Mouse (Mus musculus): ENCODE results near the gene Capg.
"Not testable (repeated sequence)": the region's sequence is repeated elsewhere in the genome, so short reads cannot be mapped to it uniquely, and the experiment has no call there.

The Capg gene

DNA sequence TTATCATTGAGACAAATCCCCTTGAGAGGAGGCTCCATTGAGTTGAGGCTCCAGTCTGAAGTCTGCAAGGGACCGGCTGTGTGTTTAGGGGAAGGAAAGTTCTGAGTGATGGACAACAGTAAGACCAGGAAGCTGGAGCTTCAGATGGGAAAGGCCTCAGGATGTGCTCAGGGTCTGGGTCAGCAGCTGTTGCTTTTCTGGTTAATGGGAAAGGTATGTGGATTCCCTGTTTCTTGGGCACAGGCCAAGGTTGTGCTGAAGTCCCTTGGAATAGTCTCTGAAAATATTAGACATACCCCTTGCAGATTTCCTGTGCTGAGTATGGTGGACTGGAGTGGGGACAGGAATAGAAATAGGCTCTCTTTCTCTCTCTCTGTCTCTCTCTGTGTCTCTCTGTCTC lies 10.6 kb upstream of the Capg start:
- not testable (repeated sequence) for DNase-seq

DNA sequence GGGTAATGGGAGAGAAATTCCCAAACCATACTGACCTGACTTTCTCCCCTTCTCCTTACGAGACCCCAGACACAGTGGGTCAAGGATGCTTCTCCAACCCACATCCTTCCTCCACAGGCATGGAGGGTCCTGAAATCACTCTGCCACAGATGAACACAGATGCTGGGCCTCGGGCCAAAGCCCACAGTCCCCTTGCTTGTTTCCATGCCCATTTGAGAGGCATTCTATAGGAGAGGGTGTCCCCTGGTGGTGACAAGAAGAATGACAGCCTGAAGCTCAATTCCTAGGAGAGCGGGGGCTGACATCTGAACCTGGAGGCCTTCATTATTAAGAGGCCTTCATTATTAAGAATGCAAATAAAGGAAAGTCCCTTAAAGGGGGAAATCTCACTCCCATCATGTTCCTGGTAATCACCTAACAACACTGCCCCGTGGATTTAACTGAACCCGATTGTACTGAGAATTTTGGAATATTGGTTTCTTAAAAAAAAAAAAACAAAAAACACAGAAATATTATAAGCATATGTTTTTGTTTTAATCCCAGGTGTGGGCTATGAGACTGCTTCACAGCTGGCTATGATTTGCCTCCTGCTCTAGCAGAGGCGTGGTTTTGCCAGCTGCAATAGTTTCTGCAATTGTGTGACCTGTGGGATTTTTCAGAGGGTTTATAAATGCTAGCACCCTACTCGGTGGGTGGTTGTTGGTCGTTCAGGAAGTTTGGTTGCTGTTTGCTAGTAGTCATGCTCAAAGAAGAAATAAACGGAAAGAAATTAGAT lies 10.0 kb upstream of the Capg start:
- peak; percentile 44 to 51 for DNase-seq

DNA sequence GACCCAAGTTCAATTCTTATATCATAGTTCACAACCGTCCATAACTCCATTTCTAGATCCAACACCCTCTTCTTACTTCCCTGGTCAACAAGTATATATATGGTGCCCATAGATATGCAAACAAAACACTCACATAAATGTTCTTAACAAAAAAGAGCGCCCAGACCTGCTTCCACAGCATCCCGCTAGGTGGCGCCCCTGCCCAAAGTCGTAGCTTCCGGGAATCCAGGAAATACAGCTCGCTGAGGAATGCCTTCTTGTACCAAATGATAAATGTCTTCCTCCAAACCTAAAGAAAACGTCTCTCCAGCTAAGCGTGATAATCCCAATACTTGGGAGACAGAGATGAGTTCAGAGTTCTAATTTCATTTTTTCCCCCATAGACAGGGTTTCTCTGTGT lies 9.0 kb upstream of the Capg start:
- peak; percentile 85 to 87 for DNase-seq

DNA sequence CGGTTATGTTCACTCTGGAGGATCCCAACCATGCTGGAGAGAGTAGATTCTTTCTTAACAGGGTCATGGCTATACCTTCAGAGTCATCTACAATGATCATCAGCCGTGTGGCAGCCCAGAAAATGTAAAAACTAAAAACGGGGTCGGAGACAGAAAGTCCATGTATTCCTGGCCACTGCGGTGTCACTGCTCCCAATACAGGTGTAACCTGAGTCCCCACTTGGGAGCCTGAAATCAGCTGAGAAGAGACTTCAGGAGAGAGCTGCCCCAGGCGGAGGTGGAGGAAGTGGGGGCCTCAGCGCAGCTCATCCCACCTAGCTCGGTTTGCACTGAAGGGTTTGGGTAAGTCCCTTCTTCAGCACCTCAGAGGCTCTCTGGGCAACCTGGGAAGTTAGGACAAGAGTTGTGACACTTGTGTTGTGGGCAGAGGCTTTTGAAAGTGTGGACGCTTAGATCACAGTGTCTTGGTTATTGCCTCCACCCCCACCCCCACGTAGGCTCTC lies 6.1 kb upstream of the Capg start:
- no peak for DNase-seq

DNA sequence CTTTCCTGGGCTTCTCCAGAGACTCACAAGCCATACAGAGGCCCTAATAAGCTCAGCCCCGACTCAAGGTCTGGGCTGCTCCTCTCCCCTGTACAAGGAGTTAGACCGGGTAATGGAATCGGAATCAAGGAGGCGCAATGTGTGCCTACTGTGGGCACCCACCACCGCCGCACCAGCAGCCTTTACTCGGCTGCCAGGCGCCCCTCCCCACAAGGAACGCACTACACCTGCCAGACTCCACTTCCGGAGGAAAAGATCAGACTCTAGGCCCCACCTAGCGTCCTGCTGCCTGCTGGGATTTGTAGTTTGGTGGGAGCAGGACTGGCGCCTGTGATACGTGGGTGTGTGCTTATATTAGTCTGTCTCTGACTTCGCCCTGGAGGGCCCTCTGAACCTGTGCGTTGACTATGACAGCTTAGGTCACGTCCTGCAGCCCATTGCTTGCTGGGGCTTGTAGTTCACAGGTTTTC lies 5.6 kb upstream of the Capg start:
- peak; percentile 83 to 90 for DNase-seq

DNA sequence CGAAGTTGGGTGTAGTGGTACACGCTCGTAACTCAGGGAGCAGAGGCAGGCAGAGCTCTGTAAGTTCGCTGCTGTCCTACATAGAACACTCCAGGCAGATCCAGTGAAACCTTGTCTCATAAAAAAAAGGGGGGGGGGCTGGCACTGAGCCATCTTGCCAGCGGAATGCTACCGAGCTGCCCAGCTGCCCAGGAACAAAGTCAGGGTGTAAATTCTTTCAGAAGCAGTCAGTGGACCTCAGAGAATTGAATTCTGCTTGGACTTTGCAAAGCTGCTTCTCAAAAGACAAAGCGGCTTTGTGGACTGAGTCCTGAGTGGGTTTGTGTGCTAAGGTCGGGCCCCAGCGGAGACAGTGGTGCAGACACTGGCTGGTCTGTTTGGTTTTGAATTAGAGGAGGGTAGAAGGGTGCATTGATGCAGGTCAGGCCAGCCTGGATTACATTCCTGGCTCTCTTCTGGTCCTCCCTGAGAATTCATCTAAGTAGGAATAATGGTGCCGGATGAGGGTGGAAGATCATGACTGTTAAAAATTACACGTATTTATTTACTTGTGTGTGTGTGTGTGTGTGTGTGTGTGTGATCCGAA lies 833 bp upstream of the Capg start:
- no peak for DNase-seq

DNA sequence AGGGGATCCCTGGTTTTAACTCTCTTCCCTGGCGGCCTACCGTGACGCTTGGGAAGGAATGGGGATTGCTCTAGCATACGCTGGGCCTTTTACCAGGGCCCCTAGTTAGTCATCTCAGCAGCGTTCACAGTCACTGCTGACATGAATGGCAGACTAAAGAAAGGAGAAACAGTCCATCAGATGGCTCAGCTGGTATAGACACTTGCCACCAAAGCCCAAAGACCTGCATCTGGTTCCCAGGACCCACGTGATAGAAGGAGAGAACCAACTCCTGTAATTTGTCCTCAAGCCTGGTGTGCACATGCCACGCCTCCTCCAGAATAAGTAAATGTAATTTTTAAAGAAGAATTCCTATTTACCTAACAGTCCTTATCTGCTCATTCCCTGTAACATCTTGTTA lies 1.2 kb downstream of the Capg start:
- DNase-seq = no peak

DNA sequence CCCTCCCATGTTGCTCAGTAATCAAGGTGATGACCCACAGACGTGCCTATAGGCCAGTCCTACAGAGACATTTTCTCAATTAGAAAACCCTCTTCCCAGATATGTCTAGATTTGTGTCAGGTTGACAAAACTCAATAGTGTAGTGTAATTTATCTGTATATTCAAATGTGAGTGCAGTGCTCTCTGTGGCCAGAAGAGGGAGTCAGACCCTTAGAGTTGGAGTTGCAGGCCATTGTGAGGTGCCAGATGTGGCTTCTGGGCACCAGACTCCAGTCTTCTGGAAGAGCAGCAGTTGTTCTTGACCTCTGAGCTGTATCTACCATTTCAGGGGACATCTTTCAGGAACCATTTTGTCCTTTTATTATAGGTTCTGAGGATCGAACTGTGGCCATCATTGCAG lies 2.9 kb downstream of the Capg start:
- DNase-seq = no peak

DNA sequence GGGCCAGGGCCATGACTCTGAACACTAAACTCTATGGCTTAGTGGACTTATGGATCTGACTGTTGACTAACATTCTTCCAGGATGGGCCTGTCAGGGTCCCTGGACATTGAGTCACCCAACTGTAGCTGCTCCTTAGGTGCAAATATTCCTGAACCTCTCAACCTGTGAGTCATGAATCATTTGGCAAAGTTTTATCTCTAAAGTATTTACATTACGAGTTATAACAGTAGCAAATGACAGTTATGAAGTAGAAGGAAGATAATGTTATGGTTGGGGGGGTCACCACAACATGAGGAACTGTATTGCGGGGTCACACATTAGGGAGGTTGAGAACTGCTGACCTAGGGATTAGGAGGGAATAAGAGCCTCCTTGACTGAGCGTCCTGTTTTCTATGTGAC lies 3.7 kb downstream of the Capg start:
- DNase-seq = no peak

DNA sequence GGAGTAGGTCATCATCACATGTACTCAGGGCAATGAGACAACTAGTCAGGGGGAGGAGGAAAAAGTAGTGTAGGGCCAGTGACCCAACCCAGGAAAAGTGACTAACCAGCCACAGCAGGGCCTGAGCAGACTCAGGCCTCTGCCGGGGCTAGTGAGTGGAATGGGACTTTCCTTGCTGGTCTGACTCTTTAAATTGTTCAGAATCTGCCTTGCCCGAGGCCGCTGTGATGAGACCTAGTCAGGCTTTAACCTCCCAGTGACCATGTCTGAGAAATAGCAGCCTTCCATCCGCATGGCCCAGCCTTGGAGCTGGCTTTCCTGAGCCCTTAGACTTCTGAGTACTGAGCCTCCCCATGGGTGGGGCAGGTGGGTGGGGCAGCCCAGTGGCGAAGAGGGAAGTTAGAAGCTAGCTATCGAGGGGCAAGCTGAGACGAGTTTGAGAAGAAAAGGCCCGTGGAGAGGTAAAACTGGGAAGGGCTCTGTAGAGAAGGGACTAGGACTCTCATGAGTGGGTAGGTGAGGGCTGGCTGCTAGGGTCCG lies 4.9 kb downstream of the Capg start:
- DNase-seq = peak; percentile 31 to 45

DNA sequence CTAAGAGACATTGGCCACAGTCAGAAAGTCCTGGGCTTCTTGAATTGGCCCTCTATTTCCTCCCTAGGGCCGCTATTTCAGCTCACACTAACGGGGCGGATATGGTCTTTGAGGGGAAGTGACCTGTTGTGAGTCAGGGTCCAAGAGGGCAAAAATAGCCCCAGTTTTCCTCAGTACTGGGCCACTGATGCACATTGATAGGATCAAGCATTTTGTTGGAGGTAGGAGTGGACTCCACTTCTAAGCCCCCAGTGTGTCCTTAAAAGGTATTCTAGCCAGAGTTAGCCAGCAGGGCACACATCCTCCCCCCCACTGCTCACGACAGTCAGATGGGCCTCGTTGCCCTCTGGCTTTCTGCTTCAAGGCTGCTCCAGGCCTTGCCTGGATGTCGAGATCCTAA lies 5.8 kb downstream of the Capg start:
- no peak for DNase-seq

DNA sequence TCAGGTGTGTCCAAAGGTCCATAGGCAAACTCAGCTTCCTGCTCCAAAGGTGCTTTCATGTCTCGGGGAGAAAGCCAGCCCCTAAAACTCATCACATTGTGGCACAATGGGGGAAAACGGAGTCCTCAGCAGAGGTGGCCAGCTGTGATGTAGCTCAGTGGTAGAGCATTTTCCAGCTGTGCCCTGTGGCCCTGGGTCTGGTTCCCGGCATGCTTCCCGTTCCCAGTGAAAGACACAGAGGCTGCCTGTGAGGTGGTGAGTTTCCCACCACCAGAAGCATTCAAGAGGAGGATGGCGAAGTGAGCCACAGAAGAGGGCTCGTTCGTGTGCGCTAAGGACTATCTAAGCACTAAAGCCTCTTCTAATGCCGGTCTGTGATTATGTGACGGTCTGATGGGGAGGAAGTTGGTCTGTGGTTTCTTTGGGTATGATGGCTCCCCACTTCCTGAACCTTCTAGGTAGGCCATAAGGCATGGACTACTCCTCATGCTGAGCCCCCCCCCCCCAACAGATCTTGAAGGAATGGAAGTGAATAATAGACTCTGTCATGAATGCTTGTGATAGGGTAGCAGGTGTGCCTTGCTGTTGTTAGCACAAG lies 6.4 kb downstream of the Capg start:
- DNase-seq = no peak

DNA sequence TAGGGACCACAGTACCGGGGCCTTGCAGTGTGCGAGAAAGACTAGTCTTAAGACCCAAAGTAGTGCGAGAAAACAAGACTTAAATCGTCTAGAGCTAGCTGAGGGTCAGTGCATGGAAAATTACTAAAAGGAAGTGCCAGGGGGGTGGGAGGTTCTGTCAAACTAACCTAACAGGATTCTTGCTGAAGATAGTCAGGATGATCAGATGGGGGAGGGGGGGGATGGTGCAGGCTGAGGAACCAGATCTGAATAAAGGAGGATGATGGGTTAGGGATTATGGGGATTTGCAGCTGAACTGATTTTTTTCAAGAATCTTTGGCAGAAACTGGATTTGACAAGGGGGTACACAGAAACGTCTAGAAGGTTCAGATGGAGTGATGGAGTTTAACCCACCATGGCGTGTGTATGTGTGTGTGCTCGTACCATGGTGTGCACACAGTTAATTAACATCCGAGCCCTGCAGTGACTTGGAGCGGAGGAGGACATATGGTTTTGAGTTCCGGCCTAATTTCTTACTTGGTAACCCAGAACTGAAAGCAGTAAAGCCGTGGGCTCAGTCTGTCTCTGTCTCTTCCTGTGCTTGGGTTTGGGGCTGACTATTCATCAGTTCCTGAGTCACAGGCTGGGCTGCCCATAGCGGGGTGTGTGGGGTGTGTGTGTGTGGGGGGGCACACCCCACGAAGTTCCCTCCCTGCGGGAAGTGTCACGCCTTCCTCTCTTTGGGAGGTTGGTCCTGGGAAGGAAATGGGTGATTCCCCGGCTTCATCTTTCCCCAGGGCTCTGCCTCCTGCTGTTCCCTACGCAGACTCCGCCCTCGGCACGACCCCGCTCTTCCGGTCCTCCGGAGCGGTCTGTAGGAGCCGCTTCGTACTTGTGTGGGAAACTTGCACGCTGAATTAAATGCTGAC lies 8.2 kb downstream of the Capg start:
- DNase-seq = peak; percentile 59 to 66

DNA sequence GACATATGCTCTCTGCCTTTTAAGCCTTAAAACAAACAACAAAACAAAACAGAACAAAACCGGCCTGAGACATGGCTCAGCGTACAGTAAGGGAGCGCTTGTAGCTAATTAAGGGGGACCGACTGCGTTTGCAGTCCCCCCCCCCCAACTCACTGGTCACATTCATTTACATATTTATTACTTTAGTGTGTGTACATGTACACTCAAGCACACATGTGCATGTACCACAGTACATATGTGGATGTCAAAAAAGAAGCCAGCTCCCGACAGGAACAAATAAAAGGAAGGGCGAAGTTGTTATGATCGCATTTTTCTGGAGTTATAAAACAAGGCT lies 8.9 kb downstream of the Capg start:
- no peak for DNase-seq

DNA sequence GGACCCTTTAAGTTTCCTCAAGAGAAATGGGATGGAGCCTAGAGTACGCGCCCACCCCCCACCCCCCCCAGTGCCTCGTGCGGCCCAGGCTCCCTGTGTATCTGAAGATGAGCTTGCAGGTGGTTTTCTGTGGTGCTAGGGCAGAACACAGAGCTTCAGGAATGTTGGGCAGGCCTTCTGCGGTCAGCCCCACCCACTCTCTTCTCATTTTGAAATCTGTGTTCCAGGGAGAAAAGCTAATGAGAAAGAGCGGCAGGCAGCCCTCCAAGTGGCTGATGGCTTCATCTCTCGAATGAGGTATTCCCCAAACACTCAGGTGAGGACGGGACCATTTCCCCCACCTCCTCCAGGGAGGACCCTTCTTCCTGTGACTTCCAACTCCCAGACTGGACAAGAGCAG lies 16.6 kb downstream of the Capg start:
- no peak for DNase-seq

DNA sequence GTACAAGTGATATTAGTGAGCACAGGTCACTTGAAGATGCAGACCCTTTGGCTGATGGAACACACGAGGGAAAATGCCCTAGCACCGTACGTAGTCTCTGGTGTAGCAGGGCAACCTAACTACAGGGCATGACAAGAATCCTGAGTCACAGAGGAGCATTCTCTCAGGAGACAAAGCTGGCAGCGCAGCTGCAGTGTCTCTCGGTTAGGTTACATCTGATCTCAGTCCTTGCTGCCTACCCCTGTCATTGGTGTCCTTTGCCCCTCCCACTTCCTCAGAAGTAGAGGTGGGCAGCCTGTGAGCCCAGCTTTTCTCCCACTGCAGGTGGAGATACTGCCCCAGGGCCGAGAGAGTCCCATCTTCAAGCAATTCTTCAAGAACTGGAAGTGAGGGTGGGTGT lies 18.3 kb downstream of the Capg start:
- DNase-seq = peak; percentile 10 to 23

DNA sequence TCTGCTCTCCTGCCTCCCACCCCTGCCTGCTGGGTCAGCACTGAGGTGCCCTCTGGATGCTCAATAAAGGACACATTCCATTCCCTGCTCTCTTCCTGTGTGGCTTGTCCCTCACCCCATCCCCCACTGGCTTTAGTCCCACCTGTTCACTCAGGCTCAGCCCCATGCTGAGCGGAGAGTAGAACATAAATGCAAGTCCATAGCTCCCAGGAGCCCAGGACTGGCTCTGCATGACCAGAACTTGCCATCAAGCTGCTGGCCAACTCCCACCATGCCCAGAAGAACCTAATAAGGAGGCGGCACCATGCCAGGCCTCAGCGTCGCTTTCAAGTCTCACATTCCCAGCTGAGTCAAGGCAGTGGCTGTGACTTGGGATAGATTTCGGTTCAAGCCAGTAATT lies 18.7 kb downstream of the Capg start:
- no peak for DNase-seq

DNA sequence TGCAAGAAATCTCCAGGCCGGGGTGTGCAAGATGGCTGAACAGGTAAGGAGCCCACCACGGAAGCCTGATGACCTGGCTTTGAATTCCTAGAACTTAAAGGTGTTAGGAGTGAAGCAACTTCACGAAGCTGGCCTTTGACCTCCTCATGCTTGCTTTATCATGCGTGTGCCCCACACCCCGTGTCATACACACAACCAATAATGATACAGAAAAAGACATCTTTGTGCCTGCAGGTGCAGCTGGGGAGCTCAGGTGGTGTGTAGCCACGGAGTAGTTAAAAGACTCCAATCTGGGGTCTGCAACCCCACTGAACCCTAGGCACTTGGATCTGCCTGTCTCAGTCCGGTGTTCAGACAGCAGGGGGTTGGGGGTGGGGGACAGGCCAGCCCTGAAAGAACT lies 21.3 kb downstream of the Capg start:
- DNase-seq = no peak

DNA sequence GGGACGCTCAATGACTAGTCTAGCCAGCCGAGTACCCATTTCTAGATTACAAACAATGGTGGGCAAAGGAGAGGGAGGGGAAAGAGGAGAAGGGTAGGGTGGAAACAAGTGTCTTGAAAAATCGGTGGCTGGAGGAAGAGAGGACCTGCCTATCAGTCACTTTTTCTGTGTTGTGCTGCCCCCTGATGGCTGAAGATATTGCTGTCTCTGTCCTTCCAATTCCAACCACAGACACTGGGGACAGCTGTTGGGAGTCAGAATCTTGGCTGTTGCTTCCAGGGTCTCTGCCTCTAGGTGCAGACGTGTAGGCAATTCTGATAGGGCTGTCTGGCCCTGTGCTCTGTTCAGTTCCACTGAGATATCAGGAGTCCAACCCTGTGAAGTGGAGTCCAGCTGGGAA lies 21.9 kb downstream of the Capg start:
- peak; percentile 79 to 85 for DNase-seq

DNA sequence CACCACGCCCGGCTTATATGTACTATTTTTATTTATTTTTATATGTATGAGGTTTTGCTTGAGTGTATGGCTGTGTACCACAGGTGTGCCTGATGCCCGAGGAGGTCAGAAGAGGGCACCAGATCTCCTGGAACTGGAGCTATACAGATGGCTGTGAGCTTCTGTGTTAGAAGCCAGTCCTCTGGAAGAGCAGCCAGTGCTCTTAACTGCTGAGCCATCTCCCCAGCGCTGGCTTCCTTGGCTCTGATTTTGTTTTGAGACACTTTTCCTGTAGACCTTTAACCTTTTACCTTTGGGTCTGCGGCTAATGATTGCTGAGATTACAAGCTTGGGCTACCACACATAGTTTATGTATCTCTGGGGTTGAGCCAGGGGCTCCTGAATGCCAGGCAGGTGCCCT lies 23.3 kb downstream of the Capg start:
- DNase-seq = peak in 1 of 2 experiments; percentile 14

DNA sequence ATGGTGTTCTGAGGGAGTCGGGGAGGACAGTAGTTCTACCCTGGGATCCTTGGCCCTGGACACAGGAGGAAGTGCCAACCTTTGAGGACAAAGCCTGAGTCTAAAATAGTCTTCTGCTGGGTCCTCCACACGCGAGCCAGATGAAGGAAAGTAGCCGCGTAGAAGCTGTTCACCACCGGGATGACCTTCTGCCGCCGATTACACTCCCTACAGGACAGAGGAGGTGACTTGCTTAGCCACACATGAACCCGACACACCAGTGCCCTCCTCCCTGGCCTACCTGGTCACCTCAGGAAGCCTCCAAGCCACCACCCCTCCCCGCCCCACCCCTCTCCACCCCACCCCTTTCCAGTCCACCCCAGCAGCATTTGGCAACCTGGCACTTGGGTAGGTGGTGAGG lies 24.5 kb downstream of the Capg start:
- DNase-seq = no peak

DNA sequence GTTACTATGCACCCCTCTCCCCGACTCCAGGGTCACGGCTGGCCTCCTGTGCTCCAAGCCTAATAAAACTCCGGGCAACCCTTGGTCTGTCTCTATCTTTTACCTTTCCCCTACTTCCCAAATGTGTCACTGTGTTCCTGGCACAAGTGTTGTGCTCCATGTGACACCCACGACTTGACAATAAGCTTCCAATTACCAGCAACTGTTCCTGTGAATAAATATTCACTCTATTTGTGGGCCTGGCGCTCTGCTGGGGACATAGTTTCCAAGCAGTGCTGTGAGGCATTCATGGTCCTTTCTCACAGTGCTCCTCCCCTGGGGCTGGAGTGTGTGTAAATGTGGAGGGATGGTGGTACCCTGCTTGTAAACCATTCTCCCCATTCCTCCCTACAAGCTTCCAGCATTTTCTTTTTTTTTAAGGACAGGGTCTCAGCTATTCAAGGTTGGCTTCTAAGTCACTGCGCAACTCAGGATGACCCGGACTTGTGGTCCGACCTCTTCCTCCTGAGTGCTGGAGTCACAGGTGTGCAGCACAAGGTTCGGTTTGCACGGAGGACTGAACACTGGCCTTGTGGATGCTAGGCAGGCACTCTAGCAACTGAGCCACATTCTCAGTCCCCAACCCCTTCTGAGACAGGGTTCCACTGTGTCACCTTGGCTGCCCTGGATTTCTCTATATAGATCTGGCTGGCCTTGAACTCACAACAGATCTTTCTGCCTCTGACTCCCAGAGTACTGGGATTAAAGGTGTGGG lies 26.6 kb downstream of the Capg start:
- DNase-seq = no peak
